Mouse (Mus musculus) liver, adult 2 months (tissue): ENCODE measurements around the gene Scoc. TPM values are rescaled to one million over a fixed set of nuclear protein-coding genes. Genes with fewer than 3 reads are reported as not detected.

ENCODE experiments used
- DNase-seq: peaks from one replicate; pipeline ENCODE4 v3.0.0-alpha.2; 2011; ENCODE audit warnings: low read depth, low spot score; ENCODE audit errors: extremely low read depth
- H3K27ac ChIP-seq: fragments of 200-500 bp; replicated peaks from 2 replicates; pipeline ENCODE4 v1.5.1; 2012; ENCODE audit warnings: low read depth, mild to moderate bottlenecking, control low read depth, inconsistent platforms, low read length; ENCODE audit not compliant: insufficient read depth
- H3K27me3 ChIP-seq: fragments of 200-500 bp; 2 replicates; pipeline ENCODE4 v1.6.1; 2012; ENCODE audit warnings: mild to moderate bottlenecking, moderate library complexity, low read length, inconsistent platforms; ENCODE audit not compliant: control insufficient read depth, insufficient read depth
- H3K36me3 ChIP-seq: fragments of 200-500 bp; 2 replicates; pipeline ENCODE4 v1.6.1; 2012; ENCODE audit warnings: low read length, inconsistent platforms; ENCODE audit not compliant: control insufficient read depth, insufficient read depth
- H3K4me1 ChIP-seq: fragments of 200-500 bp; 2 replicates; pipeline ENCODE4 v1.6.1; 2011; ENCODE audit warnings: low read length; ENCODE audit not compliant: control insufficient read depth, insufficient read depth
- H3K4me3 ChIP-seq: fragments of 200-500 bp; 2 replicates; pipeline ENCODE4 v1.5.1; 2011; ENCODE audit warnings: low read depth, mild to moderate bottlenecking, control low read depth, low read length, moderate library complexity; ENCODE audit not compliant: insufficient read depth
- H3K79me2 ChIP-seq: fragments of 200-500 bp; 2 replicates; pipeline ENCODE4 v1.6.1; 2012; ENCODE audit warnings: inconsistent platforms, mild to moderate bottlenecking, low read length, moderate library complexity; ENCODE audit not compliant: control insufficient read depth, insufficient read depth
- H3K9ac ChIP-seq: fragments of 200-500 bp; 2 replicates; pipeline ENCODE4 v1.6.1; 2012; ENCODE audit warnings: low read depth, mild to moderate bottlenecking, control low read depth, inconsistent platforms, low read length
- CTCF ChIP-seq: fragments of 200-500 bp; IDR thresholded peaks from 2 replicates; pipeline ENCODE4 v1.5.1; 2011; ENCODE audit warnings: low read depth, low read length, control low read depth
- POLR2A ChIP-seq: fragments of 200-500 bp; IDR thresholded peaks from 2 replicates; pipeline ENCODE4 v1.6.1; 2011; ENCODE audit warnings: low read length, control low read depth; ENCODE audit not compliant: insufficient read depth; ENCODE audit errors: extremely low read depth
- WGBS: fragments of 180-500 bp; shearing (Covaris S2); methylation state at CpG from one replicate; pipeline ENCODE4 v1.1.7; 2018; 5-methylcytosine and 5-hydroxymethylcytosine counted together
- polyA plus RNA-seq: library from polyadenylated mRNA; depleted of rRNA; stranded (reverse); fragments of >200 nt; gene quantifications from 2 replicates; pipeline ENCODE4 v1.2.3, GENCODE M21; 2012; rRNA removed
- total RNA-seq: library from RNA; depleted of rRNA; stranded (reverse); fragments of >200 nt; gene quantifications from 2 replicates; pipeline ENCODE4 v1.2.3, GENCODE M21; 2014; rRNA removed

Scoc gene
- total and polyA plus RNA-seq, 2 experiments, result 3.5 to 9.3 TPM

DNA sequence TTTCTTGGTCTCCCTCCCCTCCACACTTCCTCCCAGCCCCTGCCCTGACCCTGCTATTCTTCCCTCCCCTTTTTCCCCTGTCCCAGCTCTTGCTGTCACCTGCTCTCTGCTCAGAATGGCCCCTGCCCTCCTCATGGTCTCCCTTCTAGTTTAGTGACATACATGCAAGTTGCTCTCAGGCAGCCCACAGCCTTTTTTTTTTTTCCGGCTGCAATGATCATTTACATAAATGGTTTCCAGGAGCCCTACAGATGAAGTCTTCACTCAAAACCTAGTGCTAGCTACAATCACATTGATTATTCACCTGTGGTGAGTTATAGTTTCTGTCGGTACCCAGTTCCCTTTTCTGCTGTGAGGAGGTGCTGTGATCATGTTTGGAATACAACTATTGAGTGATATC, 77.2 kb downstream of the Scoc start:
- TF ChIP-seq CTCF, result no peak
- no peak for TF ChIP-seq POLR2A
- 84% methylated on average over 2 of the region's 2 CpGs for WGBS

DNA sequence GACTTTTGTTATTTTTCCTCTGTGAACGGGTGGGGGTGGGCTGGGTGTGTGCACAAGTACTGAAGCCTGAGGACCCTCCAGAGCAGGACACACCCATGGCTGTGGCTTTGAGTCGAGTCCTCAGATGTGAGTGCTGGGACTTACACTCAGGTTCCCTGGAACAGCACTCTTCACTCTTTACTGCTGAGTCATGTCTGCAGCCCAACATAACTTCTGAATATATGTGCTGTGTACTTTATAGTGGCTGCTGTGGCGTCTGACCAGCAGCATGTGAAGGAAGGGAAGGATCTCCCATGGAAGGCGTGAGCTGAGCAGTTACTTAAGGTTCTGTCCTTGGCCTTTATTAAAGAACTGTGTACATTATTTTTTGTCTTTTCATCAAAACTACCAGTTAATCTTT, 78.0 kb downstream of the Scoc start:
- whole genome bisulfite sequencing, result 63% methylated on average over 4 of the region's 4 CpGs
- Histone ChIP-seq H3K27ac (no peak overlapping the region), H3K27me3 (no peaks in the 10 kb centered on the region), H3K36me3 (no peaks in the 10 kb centered on the region), H3K4me3 (no peak overlapping the region), H3K4me1 (no peaks in the 10 kb centered on the region), H3K79me2 (no peaks in the 10 kb centered on the region), H3K9ac (no peak overlapping the region)
- no peak for DNase-seq
- TF ChIP-seq POLR2A (no peak), CTCF (no peak)

More for the DNA sequence above, 77.2 kb downstream of the Scoc start:
- Histone ChIP-seq H3K9ac (no peak overlapping the region), H3K4me1 (no peaks in the 10 kb centered on the region), H3K27ac (no peak overlapping the region), H3K27me3 (no peaks in the 10 kb centered on the region), H3K79me2 (no peaks in the 10 kb centered on the region), H3K36me3 (no peaks in the 10 kb centered on the region), H3K4me3 (no peak overlapping the region)
- DNase-seq, result no peak

Other genes starting within 250 kb of the Scoc start
- 0.81 and 0.83 TPM in 2 replicates for gene Ucp1, start 168.0 kb downstream of the Scoc start, total RNA-seq
- gene Ucp1, start 168.0 kb downstream of the Scoc start, polyA plus RNA-seq, result 0.05 TPM in 1 of 2 replicates, not detected in the other
- gene Elmod2, start 125.9 kb downstream of the Scoc start, total RNA-seq, result 11.2 and 15.9 TPM in 2 replicates
- 1.9 and 2.0 TPM in 2 replicates for gene Elmod2, start 125.9 kb downstream of the Scoc start, polyA plus RNA-seq
- gene Mgat4d, start 109.9 kb downstream of the Scoc start, total RNA-seq, result not detected in 2 replicates
- not detected in 2 replicates for gene Mgat4d, start 109.9 kb downstream of the Scoc start, polyA plus RNA-seq
- gene Clgn, start 68.5 kb downstream of the Scoc start, total RNA-seq, result not detected in 2 replicates
- gene Clgn, start 68.5 kb downstream of the Scoc start, polyA plus RNA-seq, result not detected in 2 replicates
- not detected in 2 replicates for gene Olfr370, start 77.4 kb upstream of the Scoc start, total RNA-seq
- not detected in 2 replicates for gene Olfr370, start 77.4 kb upstream of the Scoc start, polyA plus RNA-seq
- 190 and 193 TPM in 2 replicates for gene Ndufb7, start 108.3 kb upstream of the Scoc start, total RNA-seq
- 297 and 359 TPM in 2 replicates for gene Ndufb7, start 108.3 kb upstream of the Scoc start, polyA plus RNA-seq
- gene Tecr, start 149.6 kb upstream of the Scoc start, total RNA-seq, result 108 and 130 TPM in 2 replicates
- gene Tecr, start 149.6 kb upstream of the Scoc start, polyA plus RNA-seq, result 647 and 677 TPM in 2 replicates
- gene Dnajb1, start 149.8 kb upstream of the Scoc start, total RNA-seq, result 8.3 and 12.4 TPM in 2 replicates
- gene Dnajb1, start 149.8 kb upstream of the Scoc start, polyA plus RNA-seq, result 17.0 and 18.2 TPM in 2 replicates
- 12.6 and 14.6 TPM in 2 replicates for gene Gipc1, start 194.3 kb upstream of the Scoc start, total RNA-seq
- 14.5 and 15.7 TPM in 2 replicates for gene Gipc1, start 194.3 kb upstream of the Scoc start, polyA plus RNA-seq
- gene Ptger1, start 208.3 kb upstream of the Scoc start, total RNA-seq, result under 0.01 and 0.20 TPM in 2 replicates
- gene Ptger1, start 208.3 kb upstream of the Scoc start, polyA plus RNA-seq, result 0.11 and 0.20 TPM in 2 replicates
- 17.3 and 20.1 TPM in 2 replicates for gene Pkn1, start 240.8 kb upstream of the Scoc start, total RNA-seq
- 18.0 and 28.8 TPM in 2 replicates for gene Pkn1, start 240.8 kb upstream of the Scoc start, polyA plus RNA-seq